Mouse (Mus musculus) testis, adult 2 months (tissue): Measurements from ENCODE around the gene Scel.

Source experiments
- CTCF ChIP-seq: fragments of 200-500 bp; IDR thresholded peaks from 2 replicates; pipeline ENCODE4 v1.5.1; 2012; ENCODE audit warnings: low read depth, mild to moderate bottlenecking, inconsistent platforms, low read length, moderate library complexity; ENCODE audit not compliant: control insufficient read depth, insufficient read depth, insufficient replicate concordance
- POLR2A ChIP-seq: fragments of 200-500 bp; IDR thresholded peaks from 2 replicates; pipeline ENCODE4 v1.6.1; 2012; ENCODE audit warnings: low read depth, mild to moderate bottlenecking, inconsistent platforms, low read length, moderate library complexity; ENCODE audit not compliant: control insufficient read depth

GRCm38 (mm10) chr14:103546246-103546645 is 33.1 kb downstream of the Scel start:
- TF ChIP-seq CTCF (no peak), POLR2A (no peak)
